Mouse (Mus musculus) spleen, adult 2 months (tissue): ENCODE results near the gene Shc1.

Source experiments
- CTCF ChIP-seq: fragments of 200-500 bp; IDR thresholded peaks from 2 replicates; pipeline ENCODE4 v1.5.1; 2011; ENCODE audit warnings: mild to moderate bottlenecking, inconsistent platforms; ENCODE audit not compliant: insufficient read depth, insufficient read length, insufficient replicate concordance; ENCODE audit errors: extremely low read depth
- POLR2A ChIP-seq: fragments of 200-500 bp; IDR thresholded peaks from 2 replicates; pipeline ENCODE4 v1.6.1; 2011; ENCODE audit warnings: low read depth, low read length, inconsistent platforms

- TF ChIP-seq CTCF (peak; percentile 75; the same call in 1 of the 2 replicates), POLR2A (no peak)
These were observed 22.2 kb upstream of the Shc1 start for GRCm38 (mm10) chr3:89395806-89396653.
